In genomic region chr6:71985984-71986383, GRCm38 (mm10) we compare ENCODE assay signal across 32 mouse cellular contexts.
"Had no signal": no experiment of that assay in that cellular context is flagged by ENCODE, and none has a peak within 500 bp of the region (broad histone marks: within the 10 kb centered on the region; RNA-seq: fewer than 3 reads in every experiment).

No protein-coding gene starts in this region.

- H3K36me3 ChIP-seq: liver, embryonic 13.5 days; midbrain, embryonic 15.5 days had no signal

- ATAC-seq: liver, embryonic 12.5 days; liver, postnatal 0 days; lung, postnatal 0 days; midbrain, embryonic 13.5 days; midbrain, embryonic 15.5 days; midbrain, embryonic 16.5 days had no signal

- H3K9me3 ChIP-seq: limb, embryonic 10.5 days; limb, embryonic 12.5 days; limb, embryonic 13.5 days; limb, embryonic 15.5 days; liver, embryonic 12.5 days; liver, embryonic 13.5 days; liver, embryonic 15.5 days; lung, embryonic 15.5 days; megakaryocyte, embryonic 14.5 days; midbrain, embryonic 10.5 days; midbrain, embryonic 12.5 days; midbrain, embryonic 13.5 days; midbrain, embryonic 15.5 days; neural tube, embryonic 12.5 days had no signal

- DNase-seq: left cerebral cortex, postnatal 4 days; liver; liver, embryonic 13.5 days; liver, postnatal 0 days; lung, adult 18-20 months; lung, adult 2 months; lung, embryonic 14.5 days; lung, postnatal 10 days; lung, postnatal 14 days; lung, postnatal 36 days; lung, postnatal 4 days; midbrain, embryonic 14.5 days had no signal

- H3K4me3 ChIP-seq: limb, embryonic 10.5 days; limb, embryonic 12.5 days; limb, embryonic 13.5 days; limb, embryonic 15.5 days; liver, embryonic 12.5 days; liver, embryonic 13.5 days; liver, embryonic 15.5 days; lung, embryonic 15.5 days; megakaryocyte, embryonic 14.5 days; midbrain, embryonic 10.5 days; midbrain, embryonic 12.5 days; midbrain, embryonic 13.5 days; midbrain, embryonic 15.5 days; myocyte; neural tube, embryonic 12.5 days had no signal

- H3K27ac ChIP-seq: limb, embryonic 10.5 days; limb, embryonic 12.5 days; limb, embryonic 13.5 days; limb, embryonic 15.5 days; liver, embryonic 12.5 days; liver, embryonic 13.5 days; liver, embryonic 14.5 days; liver, embryonic 15.5 days; lung, embryonic 15.5 days; macrophage; midbrain, embryonic 10.5 days; midbrain, embryonic 12.5 days; midbrain, embryonic 13.5 days; midbrain, embryonic 15.5 days; neural tube, embryonic 12.5 days had no signal

- H3K4me1 ChIP-seq: midbrain, embryonic 12.5 days; midbrain, embryonic 15.5 days had no signal

- H3K9ac ChIP-seq: limb, embryonic 12.5 days; limb, embryonic 13.5 days; limb, embryonic 15.5 days; liver, embryonic 12.5 days; liver, embryonic 13.5 days; liver, embryonic 14.5 days; liver, embryonic 15.5 days; liver, postnatal 0 days; lung, embryonic 14.5 days; lung, embryonic 15.5 days; midbrain, embryonic 12.5 days; midbrain, embryonic 13.5 days; midbrain, embryonic 15.5 days; neural tube, embryonic 12.5 days had no signal

- H3K4me2 ChIP-seq: limb, embryonic 12.5 days; limb, embryonic 13.5 days; limb, embryonic 15.5 days; liver, embryonic 11.5 days; liver, embryonic 12.5 days; liver, embryonic 13.5 days; liver, embryonic 15.5 days; lung, embryonic 14.5 days; lung, embryonic 15.5 days; midbrain, embryonic 11.5 days; midbrain, embryonic 12.5 days; midbrain, embryonic 13.5 days; midbrain, embryonic 15.5 days; neural tube, embryonic 12.5 days had no signal

- H3K27me3 ChIP-seq: limb, embryonic 12.5 days; limb, embryonic 13.5 days; limb, embryonic 15.5 days; liver, embryonic 12.5 days; liver, embryonic 13.5 days; liver, embryonic 15.5 days; lung, embryonic 15.5 days; midbrain, embryonic 12.5 days; midbrain, embryonic 13.5 days; midbrain, embryonic 15.5 days; neural tube, embryonic 12.5 days had no signal
